Mouse (Mus musculus): ENCODE results near the gene Gm9044.
"Not testable (repeated sequence)": the region's sequence is repeated elsewhere in the genome, so short reads cannot be mapped to it uniquely, and the experiment has no call there.

Gm9044 gene

DNA sequence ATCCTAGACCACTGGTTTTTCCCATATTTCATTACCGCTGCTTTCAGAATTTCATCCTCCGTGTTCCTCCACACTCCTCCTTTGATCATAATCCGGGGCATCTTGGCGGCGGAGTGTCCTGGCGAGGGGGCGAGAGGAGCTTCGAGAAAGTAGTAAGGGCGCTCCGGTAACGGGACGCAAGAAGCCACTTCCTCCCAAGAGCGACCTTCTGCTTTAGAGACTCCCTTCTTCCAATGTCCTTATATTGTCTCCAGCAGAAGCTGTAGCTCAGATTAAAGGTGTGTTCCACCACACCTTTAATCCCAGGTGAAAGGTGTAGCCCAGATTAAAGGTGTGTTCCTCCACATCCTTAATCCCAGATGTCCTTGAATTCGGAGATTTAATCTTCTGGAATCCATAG is at the start of gene Gm9044:
Gene Gm9044 (minus strand): TSS at position 101 of the 400 bp plus-strand sequence.
- DNase-seq (ENCODE audit: low spot score): not testable (repeated sequence)

DNA sequence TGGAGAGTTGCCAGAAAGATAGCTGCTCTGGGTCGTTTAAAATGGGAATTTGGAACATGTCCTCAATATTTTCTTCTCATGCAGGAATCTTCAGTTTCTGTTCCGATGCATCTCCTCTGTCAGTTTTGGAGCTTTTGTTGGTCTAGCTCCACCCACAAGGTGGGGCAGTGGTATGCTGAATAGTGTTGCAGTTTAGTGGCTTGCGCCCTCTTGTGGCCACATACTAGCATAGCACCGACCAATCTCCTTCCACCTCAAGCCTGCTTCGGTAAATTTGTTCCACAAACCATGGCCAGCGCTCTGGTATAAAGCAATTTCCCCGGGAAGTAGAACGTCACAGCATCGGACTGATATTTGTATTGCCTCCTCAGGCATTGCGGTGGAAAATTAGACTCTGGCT is 38.2 kb upstream of the Gm9044 start:
- DNase-seq (ENCODE audit: low spot score): peak; percentile 70

DNA sequence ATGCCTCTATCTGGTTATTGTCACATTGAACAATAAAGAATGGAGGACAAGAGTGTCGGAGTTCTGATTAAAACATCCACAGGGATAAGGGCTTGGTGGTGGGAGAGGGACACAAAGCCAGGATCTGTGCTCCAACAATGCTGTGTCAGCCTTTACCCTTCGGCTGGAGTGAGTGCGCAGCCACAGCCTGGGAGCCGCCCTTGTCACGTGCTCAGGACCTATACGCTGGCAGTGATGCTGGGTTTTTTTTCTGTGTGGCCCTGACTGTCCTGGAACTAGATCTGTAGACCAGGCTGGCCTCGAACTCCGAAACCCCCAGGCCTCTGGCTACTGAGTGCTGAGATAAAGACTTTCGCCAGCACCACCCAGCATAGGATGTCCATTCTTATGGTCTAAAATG is 37.3 kb upstream of the Gm9044 start:
- DNase-seq (ENCODE audit: low spot score): no peak

DNA sequence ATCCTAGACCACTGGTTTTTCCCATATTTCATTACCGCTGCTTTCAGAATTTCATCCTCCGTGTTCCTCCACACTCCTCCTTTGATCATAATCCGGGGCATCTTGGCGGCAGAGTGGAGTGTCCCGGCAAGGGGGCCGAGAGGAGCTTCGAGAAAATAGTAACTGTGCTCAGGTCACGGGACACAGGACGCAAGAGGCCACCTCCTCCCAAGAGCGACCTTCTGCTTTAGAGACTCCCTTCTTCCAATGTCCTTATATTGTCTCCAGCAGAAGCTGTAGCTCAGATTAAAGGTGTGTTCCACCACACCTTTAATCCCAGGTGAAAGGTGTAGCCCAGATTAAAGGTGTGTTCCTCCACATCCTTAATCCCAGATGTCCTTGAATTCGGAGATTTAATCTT is 21.8 kb upstream of the Gm9044 start, which contains the start of gene Gm9049:
Gene Gm9049 (minus strand): TSS at position 101 of the 400 bp plus-strand sequence.
- not testable (repeated sequence) for DNase-seq (ENCODE audit: low spot score)

DNA sequence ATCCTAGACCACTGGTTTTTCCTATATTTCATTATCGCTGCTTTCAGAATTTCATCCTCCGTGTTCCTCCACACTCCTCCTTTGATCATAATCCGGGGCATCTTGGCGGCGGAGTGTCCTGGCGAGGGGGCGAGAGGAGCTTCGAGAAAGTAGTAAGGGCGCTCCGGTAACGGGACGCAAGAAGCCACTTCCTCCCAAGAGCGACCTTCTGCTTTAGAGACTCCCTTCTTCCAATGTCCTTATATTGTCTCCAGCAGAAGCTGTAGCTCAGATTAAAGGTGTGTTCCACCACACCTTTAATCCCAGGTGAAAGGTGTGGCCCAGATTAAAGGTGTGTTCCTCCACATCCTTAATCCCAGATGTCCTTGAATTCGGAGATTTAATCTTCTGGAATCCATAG is 16.4 kb upstream of the Gm9044 start, which contains the start of gene Gm9048:
Gene Gm9048 (minus strand): TSS at position 101 of the 400 bp plus-strand sequence.
- DNase-seq (ENCODE audit: low spot score): not testable (repeated sequence)

DNA sequence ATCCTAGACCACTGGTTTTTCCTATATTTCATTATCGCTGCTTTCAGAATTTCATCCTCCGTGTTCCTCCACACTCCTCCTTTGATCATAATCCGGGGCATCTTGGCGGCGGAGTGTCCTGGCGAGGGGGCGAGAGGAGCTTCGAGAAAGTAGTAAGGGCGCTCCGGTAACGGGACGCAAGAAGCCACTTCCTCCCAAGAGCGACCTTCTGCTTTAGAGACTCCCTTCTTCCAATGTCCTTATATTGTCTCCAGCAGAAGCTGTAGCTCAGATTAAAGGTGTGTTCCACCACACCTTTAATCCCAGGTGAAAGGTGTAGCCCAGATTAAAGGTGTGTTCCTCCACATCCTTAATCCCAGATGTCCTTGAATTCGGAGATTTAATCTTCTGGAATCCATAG is 10.9 kb upstream of the Gm9044 start, which contains the start of gene Gm9046:
Gene Gm9046 (minus strand): TSS at position 101 of the 400 bp plus-strand sequence.
- not testable (repeated sequence) for DNase-seq (ENCODE audit: low spot score)

DNA sequence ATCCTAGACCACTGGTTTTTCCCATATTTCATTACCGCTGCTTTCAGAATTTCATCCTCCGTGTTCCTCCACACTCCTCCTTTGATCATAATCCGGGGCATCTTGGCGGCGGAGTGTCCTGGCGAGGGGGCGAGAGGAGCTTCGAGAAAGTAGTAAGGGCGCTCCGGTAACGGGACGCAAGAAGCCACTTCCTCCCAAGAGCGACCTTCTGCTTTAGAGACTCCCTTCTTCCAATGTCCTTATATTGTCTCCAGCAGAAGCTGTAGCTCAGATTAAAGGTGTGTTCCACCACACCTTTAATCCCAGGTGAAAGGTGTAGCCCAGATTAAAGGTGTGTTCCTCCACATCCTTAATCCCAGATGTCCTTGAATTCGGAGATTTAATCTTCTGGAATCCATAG is 5.5 kb upstream of the Gm9044 start, which contains the start of gene Gm9045:
Gene Gm9045 (minus strand): TSS at position 101 of the 400 bp plus-strand sequence.
- not testable (repeated sequence) for DNase-seq (ENCODE audit: low spot score)

DNA sequence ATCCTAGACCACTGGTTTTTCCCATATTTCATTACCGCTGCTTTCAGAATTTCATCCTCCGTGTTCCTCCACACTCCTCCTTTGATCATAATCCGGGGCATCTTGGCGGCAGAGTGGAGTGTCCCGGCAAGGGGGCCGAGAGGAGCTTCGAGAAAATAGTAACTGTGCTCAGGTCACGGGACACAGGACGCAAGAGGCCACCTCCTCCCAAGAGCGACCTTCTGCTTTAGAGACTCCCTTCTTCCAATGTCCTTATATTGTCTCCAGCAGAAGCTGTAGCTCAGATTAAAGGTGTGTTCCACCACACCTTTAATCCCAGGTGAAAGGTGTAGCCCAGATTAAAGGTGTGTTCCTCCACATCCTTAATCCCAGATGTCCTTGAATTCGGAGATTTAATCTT is 5.3 kb downstream of the Gm9044 start, which contains the start of gene Gm9040:
Gene Gm9040 (minus strand): TSS at position 101 of the 400 bp plus-strand sequence.
- DNase-seq (ENCODE audit: low spot score): not testable (repeated sequence)

DNA sequence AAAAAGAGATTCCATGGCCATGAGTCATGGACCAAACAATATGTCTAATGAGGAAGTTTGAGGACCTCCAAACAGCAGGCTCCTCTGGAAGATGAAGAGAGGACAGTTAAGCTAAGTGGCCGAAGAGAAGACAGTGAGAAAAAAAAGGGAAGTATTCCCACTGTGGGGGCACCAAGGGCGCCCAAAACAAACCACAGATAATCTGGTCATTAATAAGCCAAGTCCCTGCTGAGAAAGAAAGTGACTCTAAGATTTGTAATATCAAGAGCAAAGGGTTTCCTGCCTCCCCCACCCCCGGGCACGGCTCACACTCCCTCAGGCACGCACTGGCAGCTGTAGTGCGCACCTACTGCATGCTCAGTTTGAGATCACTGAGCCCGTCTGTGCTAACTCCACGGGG is 13.2 kb downstream of the Gm9044 start:
- DNase-seq (ENCODE audit: low spot score): no peak

DNA sequence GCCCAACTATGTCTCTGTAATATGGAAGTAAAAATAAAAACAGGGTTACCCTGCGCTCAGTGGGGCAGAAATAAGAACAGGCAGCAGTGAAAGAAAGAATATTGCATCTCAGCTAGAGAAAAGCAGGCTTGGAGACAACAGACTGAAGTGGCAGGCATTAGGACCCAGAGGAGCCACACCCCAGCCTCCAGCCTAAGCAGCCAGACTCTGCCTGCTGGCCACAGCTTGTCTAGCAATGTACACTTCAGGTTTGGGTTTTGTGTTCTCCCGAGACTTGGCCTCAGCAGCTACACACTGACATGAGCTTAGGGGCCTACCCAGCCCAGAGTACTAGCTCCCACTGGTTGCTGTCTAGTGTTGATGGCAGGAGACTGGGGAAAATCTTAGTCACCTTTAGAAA is 30.1 kb downstream of the Gm9044 start:
- DNase-seq (ENCODE audit: low spot score): not testable (repeated sequence)

DNA sequence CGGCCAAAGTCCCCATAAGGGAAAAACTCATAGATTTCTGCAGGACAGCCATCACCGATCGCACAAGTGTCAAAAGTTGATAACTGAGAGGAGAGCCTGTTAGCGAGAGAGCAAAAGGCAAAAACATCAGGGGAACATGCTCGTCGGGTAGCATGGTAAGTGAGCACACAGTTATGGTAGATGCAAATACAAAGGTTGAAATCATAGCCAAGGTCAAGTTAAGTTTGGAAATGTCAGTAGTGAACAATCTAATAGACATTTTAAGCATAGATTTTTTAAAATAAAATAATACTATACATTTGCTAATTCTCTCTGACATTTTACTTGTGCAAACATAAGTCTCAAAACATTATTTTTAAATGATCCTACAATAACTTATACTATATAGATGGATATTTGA is 37.3 kb downstream of the Gm9044 start, which contains the start of gene Iltifb:
Gene Iltifb (minus strand): TSS at position 101 of the 400 bp plus-strand sequence.
- DNase-seq (ENCODE audit: low spot score): no peak

DNA sequence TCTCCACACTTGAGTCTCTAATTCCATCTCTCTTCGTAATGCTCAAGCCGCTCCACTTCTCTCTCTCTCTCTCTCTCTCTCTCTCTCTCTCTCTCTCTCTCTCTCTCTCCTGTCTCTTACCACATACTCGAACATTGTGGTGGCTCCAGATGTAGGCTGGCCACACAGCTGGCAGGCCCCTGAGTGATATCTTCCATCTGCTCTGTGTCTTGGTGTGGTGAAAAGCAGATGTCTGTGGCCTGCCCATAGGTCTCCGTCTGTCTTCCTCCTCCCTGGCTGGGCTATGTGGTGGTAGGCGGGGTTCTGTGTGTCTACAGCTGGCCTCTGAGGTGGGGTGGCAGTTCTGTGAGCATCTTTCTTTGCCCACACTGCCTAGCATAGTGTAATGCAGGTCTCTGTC is 49.2 kb downstream of the Gm9044 start:
- DNase-seq (ENCODE audit: low spot score): not testable (repeated sequence)

DNA sequence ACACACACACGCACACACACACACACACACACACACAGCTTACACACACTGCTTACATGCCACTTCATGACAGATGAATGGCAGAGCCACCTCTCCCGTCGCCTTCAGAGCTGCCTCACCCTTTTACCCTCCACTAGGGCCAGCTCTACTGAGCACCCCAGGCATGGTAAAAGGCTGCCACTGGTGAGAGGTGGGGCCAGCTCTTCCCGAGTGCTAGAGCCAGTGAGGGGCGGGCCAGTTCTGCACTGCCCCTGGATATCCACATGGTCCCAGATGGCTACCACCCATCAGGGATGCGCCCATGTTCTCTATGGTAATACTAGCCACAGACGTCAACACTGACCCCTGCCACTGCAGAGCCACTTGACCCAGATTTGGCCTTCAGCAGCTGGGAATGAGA is 49.6 kb downstream of the Gm9044 start:
- DNase-seq (ENCODE audit: low spot score): not testable (repeated sequence)
